Mouse (Mus musculus): Measurements from ENCODE around the gene Pnmal1. TPM values are rescaled to one million over a fixed set of nuclear protein-coding genes. Genes with fewer than 3 reads are reported as not detected.

Gene Pnmal1
- polyA plus RNA-seq, 1 experiment from 2014 or later, result 0.46 TPM

DNA sequence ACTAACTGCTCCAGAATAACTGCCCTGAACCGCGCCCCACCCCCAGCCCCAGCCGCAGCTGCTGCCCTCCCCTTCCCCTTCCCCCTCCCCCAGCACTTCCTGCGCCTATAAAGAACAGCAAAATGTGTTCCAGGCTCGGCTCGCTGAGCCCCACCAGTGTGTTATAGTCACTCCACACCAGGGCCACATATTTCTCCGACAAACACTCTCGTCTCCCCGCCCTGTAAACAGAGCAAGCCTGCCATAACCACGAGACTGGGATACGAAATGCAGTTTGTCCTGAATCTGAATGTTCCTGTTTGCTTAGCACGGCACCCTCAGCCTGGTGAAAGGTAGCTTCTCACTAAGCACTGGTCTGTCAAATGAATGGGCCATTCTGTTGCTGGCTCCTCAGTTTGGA, 20.9 kb downstream of the Pnmal1 start:
- 3% methylated on average over 12 of the region's 12 CpGs for WGBS (ENCODE audit: insufficient replicate concordance)
- no peaks in the 10 kb centered on the region for H3K27me3 ChIP-seq (ENCODE audit: control insufficient read depth, insufficient read depth, low read length)
- H3K4me3 ChIP-seq (ENCODE audit: low read depth, low read length), result peak overlapping the region; percentile 27
- no peak for ATAC-seq (replicated peaks; ENCODE audit: insufficient number of reproducible peaks, low FRiP score, low TSS enrichment)
- H3K9me3 ChIP-seq (replicated peaks; ENCODE audit: control insufficient read depth, low read length), result no peaks in the 10 kb centered on the region
- H3K27ac ChIP-seq (ENCODE audit: low read depth, low read length), result peak overlapping the region; percentile 84
- peak overlapping the region; percentile 64 for H3K4me2 ChIP-seq
- peak overlapping the region; percentile 70 for H3K9ac ChIP-seq (ENCODE audit: low read depth, low read length)
- peaks cover 19% of the 10 kb centered on the region for H3K4me1 ChIP-seq (ENCODE audit: control insufficient read depth, insufficient read depth, low read length)
- no peaks in the 10 kb centered on the region for H3K36me3 ChIP-seq (ENCODE audit: control insufficient read depth, insufficient read depth, low read length)

DNA sequence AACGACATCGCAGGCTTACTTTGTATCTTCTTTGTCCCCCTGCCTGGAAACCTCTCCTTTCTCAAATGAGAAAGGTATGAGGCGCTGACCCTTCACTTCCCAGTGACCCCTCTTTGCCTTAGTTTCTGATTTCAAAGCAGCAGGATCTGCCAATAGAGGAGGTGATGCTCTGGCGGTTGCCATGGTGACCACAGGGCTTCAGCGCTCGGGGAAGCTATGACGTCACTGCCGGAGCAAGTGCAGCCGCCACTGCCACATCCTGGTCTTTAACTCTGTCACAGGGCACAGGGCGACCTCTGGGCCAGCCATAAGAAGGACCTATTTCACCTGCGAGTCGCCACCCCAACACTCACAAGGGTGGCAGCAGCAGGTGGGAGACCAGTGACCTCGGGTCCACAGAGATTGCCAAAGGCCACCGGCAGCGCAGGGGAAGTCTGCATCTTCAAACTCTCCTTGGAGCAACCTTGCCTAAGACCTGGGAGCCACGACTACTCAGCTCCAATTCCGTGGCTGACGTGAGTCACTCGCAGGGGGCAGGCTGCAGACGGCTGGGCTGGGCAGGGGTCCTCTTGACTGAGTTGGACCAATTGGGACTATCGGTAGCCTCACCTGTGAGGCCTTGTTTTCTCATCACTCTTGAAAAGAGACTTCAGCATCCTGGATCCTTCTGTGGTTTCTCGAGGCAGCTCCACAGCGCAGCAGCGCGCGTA, 23.5 kb downstream of the Pnmal1 start, which contains the start of gene Gm42372:
Gm42372 (plus strand) TSS at position 228 of the 710 bp plus-strand sequence.
- Histone ChIP-seq H3K36me3 (ENCODE audit: control insufficient read depth, insufficient read depth, low read length) (no peaks in the 10 kb centered on the region), H3K9me3 (replicated peaks; ENCODE audit: control insufficient read depth, low read length) (no peaks in the 10 kb centered on the region), H3K4me1 (ENCODE audit: control insufficient read depth, insufficient read depth, low read length) (peaks cover 15% of the 10 kb centered on the region), H3K4me2 (peak within 1 kb of the TSS; percentile 49), H3K4me3 (ENCODE audit: low read depth, low read length) (peak within 1 kb of the TSS; percentile 16; the same call in 1 of the 2 replicates), H3K27ac (ENCODE audit: low read depth, low read length) (no peak within 1 kb of the TSS), H3K27me3 (ENCODE audit: control insufficient read depth, insufficient read depth, low read length) (no peaks in the 10 kb centered on the region), H3K9ac (ENCODE audit: low read depth, low read length) (peak within 1 kb of the TSS; percentile 43; the same call in 1 of the 2 replicates)
- 26% methylated on average over 26 of the region's 26 CpGs for WGBS (ENCODE audit: insufficient replicate concordance)
- no peak for ATAC-seq (replicated peaks; ENCODE audit: insufficient number of reproducible peaks, low FRiP score, low TSS enrichment)

DNA sequence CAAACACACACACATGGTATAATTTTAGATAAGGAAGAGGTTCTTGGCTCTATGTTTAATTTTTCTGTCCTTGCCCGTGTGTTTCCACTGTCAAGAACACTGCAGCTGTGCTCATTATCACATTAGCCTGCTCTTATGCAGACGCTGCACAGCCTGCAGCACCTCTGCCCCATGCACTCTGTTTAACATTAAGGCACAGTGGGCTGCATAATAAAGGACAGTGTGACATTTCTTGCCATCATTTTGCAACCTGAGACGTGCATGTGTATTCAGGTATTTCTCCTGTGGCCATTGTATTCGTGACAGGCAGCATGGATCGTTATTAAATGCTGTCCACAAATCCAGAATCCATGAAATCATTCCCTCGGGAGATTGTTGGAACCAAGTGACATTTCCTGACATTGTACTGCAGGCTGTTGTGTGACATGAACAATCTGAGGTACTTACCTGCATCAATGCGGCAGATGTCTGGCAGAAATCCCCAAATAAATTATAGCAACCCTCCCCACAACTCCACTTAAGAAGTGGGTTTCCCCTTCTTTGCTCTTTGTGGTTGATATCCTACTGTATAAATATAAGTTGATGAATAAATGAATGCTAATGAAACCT, 28.2 kb downstream of the Pnmal1 start:
- ATAC-seq (replicated peaks; ENCODE audit: insufficient number of reproducible peaks, low FRiP score, low TSS enrichment), result no peak
- no peaks in the 10 kb centered on the region for H3K27me3 ChIP-seq (ENCODE audit: control insufficient read depth, insufficient read depth, low read length)
- H3K9ac ChIP-seq (ENCODE audit: low read depth, low read length), result no peak overlapping the region
- H3K4me3 ChIP-seq (ENCODE audit: low read depth, low read length), result no peak overlapping the region
- peaks cover 25% of the 10 kb centered on the region for H3K4me1 ChIP-seq (ENCODE audit: control insufficient read depth, insufficient read depth, low read length)
- no peak overlapping the region for H3K27ac ChIP-seq (ENCODE audit: low read depth, low read length)
- no peaks in the 10 kb centered on the region for H3K9me3 ChIP-seq (replicated peaks; ENCODE audit: control insufficient read depth, low read length)
- WGBS (ENCODE audit: insufficient replicate concordance), result 53% methylated on average over 7 of the region's 7 CpGs
- H3K4me2 ChIP-seq, result no peak overlapping the region
- H3K36me3 ChIP-seq (ENCODE audit: control insufficient read depth, insufficient read depth, low read length), result no peaks in the 10 kb centered on the region

DNA sequence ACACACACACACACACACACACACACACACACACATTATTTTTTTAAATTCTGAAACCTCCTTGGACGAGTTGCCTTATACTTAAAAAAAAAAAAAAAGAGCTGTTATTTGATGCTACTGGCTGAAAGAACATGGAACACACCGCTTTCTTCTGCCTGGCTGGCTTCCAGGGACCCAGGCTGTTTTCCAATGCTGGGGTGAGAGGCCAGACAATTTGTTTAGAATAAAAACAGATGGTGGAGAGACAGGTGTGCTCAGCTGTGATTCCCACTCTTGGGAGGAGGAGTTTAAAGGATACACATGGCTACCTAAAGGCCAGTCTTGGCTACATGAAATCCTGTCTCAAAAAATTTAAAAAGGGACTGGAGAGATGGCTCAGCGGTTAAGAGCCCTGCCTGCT, 28.9 kb downstream of the Pnmal1 start:
- Histone ChIP-seq H3K4me1 (ENCODE audit: control insufficient read depth, insufficient read depth, low read length) (peaks cover 18% of the 10 kb centered on the region), H3K27me3 (ENCODE audit: control insufficient read depth, insufficient read depth, low read length) (no peaks in the 10 kb centered on the region), H3K36me3 (ENCODE audit: control insufficient read depth, insufficient read depth, low read length) (no peaks in the 10 kb centered on the region), H3K9ac (ENCODE audit: low read depth, low read length) (no peak overlapping the region), H3K4me2 (no peak overlapping the region), H3K9me3 (replicated peaks; ENCODE audit: control insufficient read depth, low read length) (no peaks in the 10 kb centered on the region), H3K27ac (ENCODE audit: low read depth, low read length) (no peak overlapping the region), H3K4me3 (ENCODE audit: low read depth, low read length) (no peak overlapping the region)
- ATAC-seq (replicated peaks; ENCODE audit: insufficient number of reproducible peaks, low FRiP score, low TSS enrichment), result no peak
- 54% methylated on average over 3 of the region's 3 CpGs for WGBS (ENCODE audit: insufficient replicate concordance)

DNA sequence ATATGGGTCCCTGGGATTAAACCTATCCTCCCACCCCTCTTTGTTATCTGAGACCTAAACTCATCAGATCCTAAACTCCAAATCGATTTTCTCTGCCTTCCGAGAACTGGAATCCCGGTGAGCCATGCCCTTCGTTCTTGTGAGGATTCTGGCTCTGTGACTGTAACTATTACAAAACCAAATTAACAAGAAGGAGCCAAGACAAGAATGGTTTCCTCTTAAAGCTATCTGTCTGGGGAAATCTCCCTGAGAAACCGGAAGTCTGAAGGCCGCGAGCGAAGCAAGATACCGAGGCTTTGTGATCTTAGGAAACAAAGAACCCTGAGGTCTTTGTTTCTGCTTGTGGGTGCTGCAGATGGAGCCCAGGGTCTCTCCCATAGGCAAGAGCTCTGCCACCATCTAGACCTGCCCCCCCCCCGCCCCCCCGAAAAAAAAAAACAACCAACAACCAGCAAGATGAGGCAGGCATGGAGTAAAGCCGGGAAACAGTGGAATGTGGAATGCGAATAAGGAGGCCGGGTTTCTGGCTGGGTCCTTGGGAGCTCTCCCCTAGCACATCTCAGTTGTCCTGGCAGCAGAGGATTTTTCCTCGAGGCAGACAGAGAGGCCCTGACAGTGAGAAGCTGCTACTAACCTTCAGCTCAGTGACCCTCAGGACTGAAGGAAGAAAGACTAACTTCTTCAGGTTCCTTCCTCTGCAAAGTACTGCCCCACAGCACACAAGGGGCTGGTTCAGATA, 30.7 kb downstream of the Pnmal1 start:
- Histone ChIP-seq H3K9ac (ENCODE audit: low read depth, low read length) (peak overlapping the region; percentile 40; the same call in 1 of the 2 replicates), H3K4me2 (peak overlapping the region; percentile 31), H3K9me3 (replicated peaks; ENCODE audit: control insufficient read depth, low read length) (no peaks in the 10 kb centered on the region), H3K27ac (ENCODE audit: low read depth, low read length) (peak overlapping the region; percentile 62), H3K36me3 (ENCODE audit: control insufficient read depth, insufficient read depth, low read length) (no peaks in the 10 kb centered on the region), H3K4me3 (ENCODE audit: low read depth, low read length) (no peak overlapping the region), H3K4me1 (ENCODE audit: control insufficient read depth, insufficient read depth, low read length) (peaks cover 24% of the 10 kb centered on the region), H3K27me3 (ENCODE audit: control insufficient read depth, insufficient read depth, low read length) (no peaks in the 10 kb centered on the region)
- ATAC-seq (replicated peaks; ENCODE audit: insufficient number of reproducible peaks, low FRiP score, low TSS enrichment), result no peak
- 32% methylated on average over 15 of the region's 15 CpGs for WGBS (ENCODE audit: insufficient replicate concordance)

DNA sequence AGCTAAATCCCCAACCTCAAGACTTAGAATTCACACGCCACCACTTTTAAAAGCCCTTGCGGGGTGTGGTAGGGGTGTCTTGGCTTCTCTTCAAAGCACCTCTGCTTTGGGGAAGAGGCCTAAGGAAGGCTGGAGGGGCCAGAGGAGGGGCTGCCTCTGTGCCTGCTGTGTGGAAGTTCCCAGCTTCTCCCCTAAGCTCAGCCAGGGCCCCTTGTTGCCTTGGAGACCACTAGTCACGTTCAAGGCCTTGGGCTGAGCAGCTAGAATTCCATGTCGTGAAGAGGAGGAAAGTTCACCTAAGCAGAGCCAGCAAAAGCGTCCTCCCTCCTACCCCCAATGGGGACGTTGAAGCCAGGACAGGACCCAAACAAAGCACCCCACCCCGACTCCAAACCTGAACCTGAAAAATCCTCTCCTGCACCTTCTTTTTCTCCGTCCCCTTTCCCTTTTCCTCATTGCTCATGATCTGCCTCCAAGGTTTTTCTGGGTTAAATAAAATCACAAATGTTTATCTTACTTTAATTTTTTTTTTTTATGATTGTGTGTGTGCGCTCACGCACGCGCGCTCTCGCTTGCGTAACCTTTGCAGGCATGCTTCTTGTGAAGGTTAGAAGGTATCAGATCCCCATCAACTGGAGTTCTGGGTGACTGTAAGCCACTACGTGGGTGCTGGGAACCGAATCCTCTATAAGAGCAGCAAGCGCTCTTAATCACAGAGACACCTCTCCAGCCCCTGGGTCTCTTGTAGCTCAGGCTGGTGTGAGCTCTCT, 32.4 kb downstream of the Pnmal1 start:
- H3K4me1 ChIP-seq (ENCODE audit: control insufficient read depth, insufficient read depth, low read length), result peaks cover 39% of the 10 kb centered on the region
- 0 out of 2 replicates have a peak, but pooled peaks cover 4% of the 10 kb centered on the region for H3K36me3 ChIP-seq (ENCODE audit: control insufficient read depth, insufficient read depth, low read length)
- peak; percentile 40; the same call in 1 of the 2 replicates for ATAC-seq (replicated peaks; ENCODE audit: insufficient number of reproducible peaks, low FRiP score, low TSS enrichment)
- peak overlapping the region; percentile 47 for H3K4me2 ChIP-seq
- no peak overlapping the region for H3K4me3 ChIP-seq (ENCODE audit: low read depth, low read length)
- H3K9ac ChIP-seq (ENCODE audit: low read depth, low read length), result peak overlapping the region; percentile 62
- whole genome bisulfite sequencing (ENCODE audit: insufficient replicate concordance), result 61% methylated on average over 18 of the region's 18 CpGs
- H3K27ac ChIP-seq (ENCODE audit: low read depth, low read length), result peak overlapping the region; percentile 91
- H3K9me3 ChIP-seq (replicated peaks; ENCODE audit: control insufficient read depth, low read length), result no peaks in the 10 kb centered on the region
- H3K27me3 ChIP-seq (ENCODE audit: control insufficient read depth, insufficient read depth, low read length), result no peaks in the 10 kb centered on the region

DNA sequence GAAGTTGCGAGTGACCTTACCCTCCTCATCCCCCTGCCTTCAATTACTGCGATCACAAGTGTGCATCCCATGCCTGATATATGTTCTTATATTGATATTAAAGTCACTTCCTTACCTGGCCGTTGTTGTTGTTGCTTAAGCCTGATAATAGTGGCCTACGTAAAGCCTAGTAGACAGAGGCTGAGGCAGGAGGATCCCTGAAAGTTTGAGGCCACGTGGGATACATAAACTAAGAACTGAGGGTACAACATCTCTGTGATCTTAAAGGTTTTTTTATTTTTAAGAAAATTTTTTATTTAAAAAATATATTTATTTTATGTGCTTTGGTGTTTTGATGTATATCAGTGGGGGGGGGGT, 33.0 kb downstream of the Pnmal1 start, which contains the start of gene Ccdc8:
Ccdc8 (plus strand) TSS at position 258 of the 357 bp plus-strand sequence.
- ATAC-seq (replicated peaks; ENCODE audit: insufficient number of reproducible peaks, low FRiP score, low TSS enrichment), result no peak
- Histone ChIP-seq H3K9ac (ENCODE audit: low read depth, low read length) (peak within 1 kb of the TSS; percentile 62), H3K4me1 (ENCODE audit: control insufficient read depth, insufficient read depth, low read length) (peaks cover 42% of the 10 kb centered on the region), H3K36me3 (ENCODE audit: control insufficient read depth, insufficient read depth, low read length) (peaks cover 8% of the 10 kb centered on the region; the same call in 1 of the 2 replicates), H3K27ac (ENCODE audit: low read depth, low read length) (peak within 1 kb of the TSS; percentile 93), H3K4me3 (ENCODE audit: low read depth, low read length) (peak within 1 kb of the TSS; percentile 82), H3K4me2 (peak within 1 kb of the TSS; percentile 93), H3K27me3 (ENCODE audit: control insufficient read depth, insufficient read depth, low read length) (no peaks in the 10 kb centered on the region), H3K9me3 (replicated peaks; ENCODE audit: control insufficient read depth, low read length) (no peaks in the 10 kb centered on the region)
- whole genome bisulfite sequencing (ENCODE audit: insufficient replicate concordance), result 91% methylated on average over 5 of the region's 5 CpGs

All from heart, embryonic 11.5 days (tissue).